Mouse (Mus musculus) MEL (cell line): ENCODE data around the gene Tnfsfm13.

Experiments used
- CTCF ChIP-seq, 3 experiments: IDR thresholded peaks in 2 of 3; conservative IDR thresholded peaks in 1 of 3; 2 replicates each; pipeline ENCODE4 v1.5.1; 2011 to 2012; ENCODE audit warnings: low read length in 3 of 3, low read depth in 2 of 3, mild to moderate bottlenecking in 2 of 3, improper control_type of control experiment in 1 of 3, inconsistent platforms in 1 of 3, mixed read lengths in 1 of 3, moderate library complexity in 1 of 3; ENCODE audit not compliant: control insufficient read depth in 1 of 3, insufficient read depth in 1 of 3, poor library complexity in 1 of 3, severe bottlenecking in 1 of 3
- E2F4 ChIP-seq: IDR thresholded peaks from 2 replicates; pipeline ENCODE4 v1.6.1; 2011; ENCODE audit warnings: low read depth, low read length, improper control_type of control experiment, borderline replicate concordance
- POLR2A ChIP-seq, 2 experiments: IDR thresholded peaks; 2 replicates each; pipeline ENCODE4 v1.6.1; 2011 to 2012; ENCODE audit warnings: low read length in 2 of 2, mild to moderate bottlenecking in 2 of 2, control low read depth in 1 of 2, improper control_type of control experiment in 1 of 2, low read depth in 1 of 2, moderate library complexity in 1 of 2; ENCODE audit not compliant: control insufficient read depth in 1 of 2, insufficient read depth in 1 of 2, poor library complexity in 1 of 2

DNA sequence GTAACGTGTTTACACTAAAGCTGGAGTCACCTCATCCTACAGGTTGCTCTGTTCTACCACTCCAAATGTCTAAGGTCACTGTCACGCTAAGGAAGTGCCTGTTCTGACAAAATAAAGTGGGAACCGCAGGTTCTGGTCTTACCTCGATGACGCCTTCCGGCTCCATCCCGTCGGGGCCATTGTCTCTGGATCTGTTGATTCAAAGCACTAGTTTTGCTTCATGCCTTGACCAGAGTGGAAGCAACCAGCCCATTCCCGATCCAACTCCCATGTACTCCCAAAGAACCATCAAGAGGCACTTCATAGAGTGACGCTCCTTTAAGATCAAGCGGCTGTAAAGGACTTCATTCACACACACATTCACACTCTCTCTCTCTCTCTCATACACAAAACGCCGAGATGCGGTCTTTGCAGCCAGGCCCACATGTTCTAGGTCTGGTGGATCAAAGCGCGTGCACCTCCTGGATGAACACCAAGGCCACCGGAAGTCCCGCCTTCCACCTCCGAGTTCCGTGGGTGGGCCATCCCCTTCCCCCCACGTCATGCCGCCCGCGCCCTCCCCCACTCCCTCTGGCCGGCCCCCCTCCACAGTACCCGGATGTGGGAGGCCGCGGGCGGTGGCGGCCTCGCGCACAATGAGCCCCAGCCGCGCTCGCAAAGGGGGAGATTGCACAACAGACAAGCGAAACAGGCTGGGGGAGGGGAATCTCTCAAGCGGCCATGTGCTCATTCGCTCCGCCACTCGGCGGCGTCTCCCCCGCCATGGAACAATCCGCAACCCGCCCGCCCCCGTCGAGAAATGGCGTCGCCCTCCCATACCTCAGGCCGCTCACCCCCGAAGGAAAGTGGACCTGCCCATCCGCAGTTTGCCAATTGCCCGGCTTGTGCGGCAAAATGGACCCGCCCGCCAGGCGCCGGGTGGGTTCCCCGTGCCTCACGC, 24.8 kb downstream of the Tnfsfm13 start:
- no peak for TF ChIP-seq CTCF (IDR thresholded peaks at IDR 0.05 in 2 of 3, conservative IDR thresholded peaks at IDR 0.05 in 1 of 3; ENCODE audit: control insufficient read depth in 1 of 3, insufficient read depth in 1 of 3, low read depth in 2 of 3, low read length in 3 of 3, poor library complexity in 1 of 3, severe bottlenecking in 1 of 3)
- TF ChIP-seq E2F4, result no peak
- peak; percentile 52 to 64; a peak in 3 of 4 replicates for TF ChIP-seq POLR2A (IDR thresholded peaks at IDR 0.05; ENCODE audit: control insufficient read depth in 1 of 2, insufficient read depth in 1 of 2, low read depth in 1 of 2, low read length in 2 of 2, poor library complexity in 1 of 2)
